Mouse (Mus musculus) midbrain, postnatal 0 days (tissue): ENCODE data around the gene Eng. TPM values are rescaled to one million over a fixed set of nuclear protein-coding genes. Genes with fewer than 3 reads are reported as not detected.

ENCODE experiments used
- ATAC-seq: fragments of 200-750 bp; cut with Nextera tagmentation; 2 replicates; pipeline ENCODE4 v1.8.0; 2017; ENCODE audit warnings: moderate number of reproducible peaks, mild to moderate bottlenecking, moderate TSS enrichment, moderate library complexity; ENCODE audit not compliant: low FRiP score
- DNase-seq: peaks from one replicate; pipeline ENCODE4 v3.0.0-alpha.2; 2015; ENCODE audit warnings: low spot score
- H3K27ac ChIP-seq: fragments of 300-500 bp; sonication (generic); 2 replicates; pipeline ENCODE4 v1.5.1; 2014; ENCODE audit warnings: low read depth, mild to moderate bottlenecking, low read length, mixed read lengths
- H3K27me3 ChIP-seq: fragments of 300-500 bp; sonication (generic); 2 replicates; pipeline ENCODE4 v1.6.1; 2014; ENCODE audit warnings: low read length, control low read depth, mixed read lengths; ENCODE audit not compliant: insufficient read depth
- H3K36me3 ChIP-seq: fragments of 300-500 bp; sonication (generic); 2 replicates; pipeline ENCODE4 v1.6.1; 2014; ENCODE audit warnings: low read length, control low read depth, mixed read lengths; ENCODE audit not compliant: insufficient read depth
- H3K4me1 ChIP-seq: fragments of 300-500 bp; sonication (generic); 2 replicates; pipeline ENCODE4 v1.6.1; 2014; ENCODE audit warnings: mild to moderate bottlenecking, control low read depth, antibody characterized with exemption, low read length, mixed read lengths; ENCODE audit not compliant: insufficient read depth
- H3K4me2 ChIP-seq: fragments of 300-500 bp; sonication (generic); 2 replicates; pipeline ENCODE4 v1.6.1; 2014; ENCODE audit warnings: low read depth, mild to moderate bottlenecking, low read length, mixed read lengths; ENCODE audit not compliant: poor library complexity, severe bottlenecking
- H3K4me3 ChIP-seq: fragments of 300-500 bp; sonication (generic); 2 replicates; pipeline ENCODE4 v1.5.1; 2014; ENCODE audit warnings: low read depth, mild to moderate bottlenecking, low read length, moderate library complexity
- H3K9ac ChIP-seq: fragments of 300-500 bp; sonication (generic); replicated peaks from 2 replicates; pipeline ENCODE4 v1.6.1; 2014; ENCODE audit warnings: mild to moderate bottlenecking, low read length, moderate library complexity, mixed read lengths; ENCODE audit not compliant: poor library complexity, severe bottlenecking
- H3K9me3 ChIP-seq: fragments of 300-500 bp; sonication (generic); 2 replicates; pipeline ENCODE4 v1.6.1; 2016; ENCODE audit warnings: low read length, control low read depth
- CTCF ChIP-seq: IDR thresholded peaks from 2 replicates; pipeline ENCODE4 v1.5.1; 2016; ENCODE audit warnings: antibody characterized with exemption, mild to moderate bottlenecking
- WGBS: fragments of 180-500 bp; shearing (Covaris S2); extraction: QIAGEN DNeasy Blood & Tissue Kit; methylation state at CpG from one replicate; pipeline ENCODE4 v1.1.7; 2014; 5-methylcytosine and 5-hydroxymethylcytosine counted together
- polyA plus RNA-seq: library from polyadenylated mRNA; unstranded; fragments of >200 nt; fragmentation: Nextera tagmentation; extraction: Ambion mirVana; gene quantifications from 2 replicates; pipeline ENCODE4 v1.2.1, GENCODE M21; 2015
- total RNA-seq: library from RNA; depleted of rRNA; stranded (reverse); fragments of >200 nt; gene quantifications from 2 replicates; pipeline ENCODE4 v1.2.3, GENCODE M21; 2014

The Eng gene
- total and polyA plus RNA-seq, 2 experiments from 2014 or later = 20.0 to 20.3 TPM

DNA sequence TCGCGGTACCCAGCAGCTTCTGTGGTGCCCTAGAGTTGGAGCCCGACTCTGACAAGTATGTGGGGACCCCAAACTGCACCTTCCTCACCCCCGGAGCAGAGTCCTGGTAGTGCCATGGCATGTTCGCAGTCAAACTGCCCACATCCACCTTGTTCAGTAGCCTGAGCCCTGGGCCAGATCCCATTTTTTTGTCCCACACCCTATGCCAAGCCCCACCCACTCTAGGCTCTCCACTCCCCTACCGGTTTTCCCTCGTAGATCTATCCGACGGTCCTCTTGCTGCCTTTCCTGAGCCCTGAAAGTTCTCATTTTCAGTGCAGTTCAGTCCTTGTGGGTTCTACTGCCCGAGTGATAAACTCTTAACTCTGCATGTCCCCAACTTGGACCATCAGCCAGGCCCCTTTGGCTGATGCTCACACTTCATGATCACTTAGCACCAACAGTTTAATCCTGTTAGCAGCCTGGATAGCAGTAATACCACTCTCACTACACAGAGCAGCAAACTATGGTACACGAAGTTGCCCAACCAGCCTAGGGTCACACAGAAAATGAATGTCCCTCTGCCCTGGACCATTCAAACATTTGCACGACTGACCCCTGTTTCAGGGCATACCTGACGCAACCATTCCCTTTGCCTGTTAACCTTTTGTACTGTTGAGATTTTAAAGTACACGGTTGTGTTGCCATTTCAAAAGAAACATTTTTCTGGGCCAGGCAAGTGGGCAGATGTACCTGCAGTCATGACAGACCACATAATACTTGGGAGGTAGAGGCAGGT, 54.8 kb downstream of the Eng start:
- TF ChIP-seq CTCF = no peak
- Histone ChIP-seq H3K27me3 (no peaks in the 10 kb centered on the region), H3K9ac (no peak overlapping the region), H3K4me1 (no peaks in the 10 kb centered on the region), H3K4me2 (no peak overlapping the region), H3K9me3 (no peaks in the 10 kb centered on the region), H3K36me3 (peaks cover 25% of the 10 kb centered on the region), H3K4me3 (no peak overlapping the region), H3K27ac (no peak overlapping the region)
- ATAC-seq (no peak), DNase-seq (no peak)
- WGBS = 90% methylated on average over 14 of the region's 14 CpGs

DNA sequence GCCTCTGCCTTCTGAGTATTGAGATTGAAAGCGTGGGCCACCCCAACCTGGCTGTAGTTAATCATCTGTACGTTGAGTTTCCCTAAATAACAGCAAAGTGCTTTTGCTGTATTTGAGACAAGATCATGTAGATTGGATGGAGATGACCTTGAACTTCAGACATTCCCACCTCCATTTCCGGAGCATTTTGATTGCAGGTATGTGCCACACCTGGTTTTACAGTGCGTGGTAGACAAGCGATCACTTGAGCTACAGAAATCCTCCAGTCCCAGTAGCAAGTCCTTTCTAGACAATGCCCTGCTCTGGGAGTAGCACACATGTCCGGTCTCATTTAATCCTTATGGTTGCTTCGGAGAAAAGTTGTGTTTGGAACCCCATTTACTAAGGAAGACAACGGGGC, 56.7 kb downstream of the Eng start:
- H3K27me3 ChIP-seq = no peaks in the 10 kb centered on the region
- ATAC-seq (no peak), DNase-seq (no peak)
- no peak overlapping the region for H3K4me3 ChIP-seq
- no peak overlapping the region for H3K27ac ChIP-seq
- 97% methylated on average over 8 of the region's 8 CpGs for WGBS
- no peaks in the 10 kb centered on the region for H3K4me1 ChIP-seq
- peaks cover 38% of the 10 kb centered on the region for H3K36me3 ChIP-seq
- H3K4me2 ChIP-seq = no peak overlapping the region
- H3K9ac ChIP-seq = no peak overlapping the region
- TF ChIP-seq CTCF = no peak
- H3K9me3 ChIP-seq = no peaks in the 10 kb centered on the region

DNA sequence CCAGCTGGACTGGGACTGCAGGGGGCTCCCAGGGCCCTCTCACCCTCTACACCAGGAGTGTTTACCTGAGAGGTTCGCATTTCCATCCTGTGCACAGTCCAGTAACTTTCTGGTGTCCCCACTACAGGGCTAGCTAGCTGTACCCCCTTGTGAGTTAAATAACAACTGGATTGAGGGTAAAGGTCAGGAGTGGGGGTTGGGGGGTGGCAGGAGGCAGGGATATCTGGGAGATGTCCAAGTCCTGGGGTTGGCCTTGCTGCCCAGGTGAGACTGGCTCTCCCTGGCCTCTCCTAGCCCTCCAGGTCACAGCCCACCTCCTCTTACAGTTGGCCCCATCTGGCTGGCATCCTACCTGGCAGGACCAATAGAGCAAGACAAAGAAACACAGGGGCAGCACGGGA, 57.6 kb downstream of the Eng start, which contains the start of gene Fpgs:
Gene Fpgs, minus strand, starts transcription at position 125 of the 401 bp plus-strand sequence.
- Histone ChIP-seq H3K4me3 (no peak within 1 kb of the TSS), H3K4me2 (no peak within 1 kb of the TSS), H3K27ac (no peak within 1 kb of the TSS), H3K4me1 (no peaks in the 10 kb centered on the region), H3K27me3 (no peaks in the 10 kb centered on the region), H3K9me3 (no peaks in the 10 kb centered on the region), H3K36me3 (peaks cover 45% of the 10 kb centered on the region), H3K9ac (no peak within 1 kb of the TSS)
- ATAC-seq (no peak), DNase-seq (no peak)
- WGBS = 86% methylated on average over 2 of the region's 2 CpGs
- no peak for TF ChIP-seq CTCF

DNA sequence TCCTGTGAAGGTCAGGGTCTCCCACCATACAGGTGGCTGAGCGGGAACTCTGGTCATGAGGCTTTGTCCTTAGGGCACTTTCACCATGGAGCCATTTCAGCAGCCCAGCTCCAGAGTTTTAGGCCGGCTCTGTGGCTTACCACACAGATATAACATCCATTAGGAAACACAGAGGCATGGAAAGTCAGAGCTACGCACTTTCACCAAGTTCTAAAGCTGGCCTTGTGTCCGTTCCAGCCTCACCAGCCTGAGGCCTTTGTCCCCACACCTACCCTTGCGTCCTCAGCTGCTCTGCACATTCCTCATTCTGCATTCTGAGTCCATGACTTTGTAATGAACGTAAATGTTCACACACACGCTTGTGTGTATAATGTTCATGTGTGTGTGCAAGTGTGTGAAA, 58.6 kb downstream of the Eng start:
- WGBS = 88% methylated on average over 7 of the region's 7 CpGs
- H3K9me3 ChIP-seq = no peaks in the 10 kb centered on the region
- DNase-seq (no peak), ATAC-seq (no peak)
- H3K36me3 ChIP-seq = peaks cover 53% of the 10 kb centered on the region
- TF ChIP-seq CTCF = no peak
- no peak overlapping the region for H3K4me3 ChIP-seq
- H3K9ac ChIP-seq = no peak overlapping the region
- no peaks in the 10 kb centered on the region for H3K27me3 ChIP-seq
- no peak overlapping the region for H3K27ac ChIP-seq
- no peaks in the 10 kb centered on the region for H3K4me1 ChIP-seq
- no peak overlapping the region for H3K4me2 ChIP-seq

DNA sequence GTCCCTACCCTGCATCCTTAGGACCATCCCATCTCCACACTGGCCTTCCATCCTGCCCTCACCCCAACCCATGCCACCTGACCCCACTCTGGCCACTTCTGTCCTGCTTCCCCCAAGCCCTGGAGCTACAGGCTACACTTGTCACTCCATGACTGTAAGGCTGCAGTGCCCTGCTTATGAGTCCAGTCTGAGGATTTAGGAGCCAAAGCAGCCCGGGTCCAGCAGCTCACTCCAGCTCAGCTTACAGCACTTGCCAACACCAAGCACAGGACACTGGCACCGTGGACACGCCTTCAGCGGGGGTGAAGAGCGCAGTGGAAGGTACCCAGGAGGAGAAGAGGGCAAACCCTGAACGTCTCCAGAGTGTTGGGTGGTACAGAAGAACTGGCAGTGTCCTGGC, 60.6 kb downstream of the Eng start:
- no peak overlapping the region for H3K4me2 ChIP-seq
- peaks cover 61% of the 10 kb centered on the region for H3K36me3 ChIP-seq
- H3K4me1 ChIP-seq = peaks cover 5% of the 10 kb centered on the region; the same call in 1 of the 2 replicates
- no peak for TF ChIP-seq CTCF
- no peak for DNase-seq
- WGBS = 93% methylated on average over 6 of the region's 6 CpGs
- H3K9me3 ChIP-seq = no peaks in the 10 kb centered on the region
- H3K9ac ChIP-seq = no peak overlapping the region
- no peak overlapping the region for H3K4me3 ChIP-seq
- no peak for ATAC-seq
- H3K27me3 ChIP-seq = no peaks in the 10 kb centered on the region
- H3K27ac ChIP-seq = no peak overlapping the region

DNA sequence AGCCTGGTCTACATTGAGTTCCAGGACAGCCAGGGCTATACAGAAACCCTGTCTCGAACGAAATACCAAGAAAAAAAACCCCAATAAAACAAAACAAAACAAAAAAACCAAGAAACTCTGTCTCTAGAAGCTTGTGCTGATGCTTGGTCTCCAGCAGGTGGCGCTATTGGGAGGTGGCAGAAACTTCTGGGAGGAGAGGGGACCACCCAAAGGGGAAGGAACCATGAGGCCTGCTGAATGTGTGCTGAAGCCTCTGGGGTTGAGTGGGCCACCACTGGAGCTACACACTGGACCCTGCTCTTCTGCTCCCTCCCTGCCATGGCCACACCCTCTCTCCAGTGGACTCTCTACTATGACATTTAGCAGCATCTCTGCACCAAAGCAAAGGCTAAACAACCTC, 62.2 kb downstream of the Eng start:
- ATAC-seq = no peak
- H3K36me3 ChIP-seq = peaks cover 50% of the 10 kb centered on the region
- H3K4me2 ChIP-seq = no peak overlapping the region
- peak; percentile 72 for DNase-seq
- H3K27me3 ChIP-seq = no peaks in the 10 kb centered on the region
- no peak overlapping the region for H3K9ac ChIP-seq
- 43% methylated on average over 3 of the region's 3 CpGs for whole genome bisulfite sequencing
- H3K4me1 ChIP-seq = peaks cover 5% of the 10 kb centered on the region; the same call in 1 of the 2 replicates
- no peaks in the 10 kb centered on the region for H3K9me3 ChIP-seq
- no peak overlapping the region for H3K4me3 ChIP-seq
- peak; percentile 87 for TF ChIP-seq CTCF
- H3K27ac ChIP-seq = no peak overlapping the region
